Mouse (Mus musculus): Measurements from ENCODE around the gene Casq2.

DNA sequence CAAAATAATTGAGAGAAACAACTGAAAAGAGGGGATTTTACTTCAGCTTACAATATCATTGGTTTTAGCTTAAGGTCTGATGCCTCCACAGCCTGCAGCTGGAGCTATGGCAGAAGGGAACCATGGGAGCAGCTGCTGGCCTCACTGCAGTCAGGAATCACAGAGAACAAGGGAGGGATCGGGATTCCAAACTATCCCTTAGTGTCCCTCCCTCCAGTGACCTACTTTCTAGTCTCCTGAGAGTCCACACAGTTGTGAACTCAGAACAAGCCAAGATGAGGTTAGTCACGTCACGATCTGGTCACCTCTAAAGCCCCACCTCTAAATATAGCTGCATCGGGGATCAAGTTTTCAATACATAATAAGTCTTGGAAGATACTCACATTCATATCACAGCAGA is 61.0 kb downstream of the Casq2 start:
- TF ChIP-seq CTCF (IDR thresholded peaks at IDR 0.05; ENCODE audit: low read depth) (no peak), EP300 (IDR thresholded peaks at IDR 0.05; ENCODE audit: low read depth) (no peak)

Data from liver, embryonic 14.5 days (tissue).